Mouse (Mus musculus) lung, postnatal 0 days (tissue): ENCODE results near the gene Otogl. TPM values are rescaled to one million over a fixed set of nuclear protein-coding genes. Genes with fewer than 3 reads are reported as not detected.

Experiments
- ATAC-seq: fragments of 200-750 bp; cut with Nextera tagmentation; 2 replicates; pipeline ENCODE4 v1.8.0; 2017; ENCODE audit warnings: moderate library complexity
- DNase-seq: peaks from one replicate; pipeline ENCODE4 v3.0.0-alpha.2; 2016; ENCODE audit warnings: low spot score
- H3K27ac ChIP-seq: fragments of 300-500 bp; sonication (generic); 2 replicates; pipeline ENCODE4 v1.5.1; 2014; ENCODE audit warnings: antibody characterized with exemption, mild to moderate bottlenecking, low read length, mixed read lengths
- H3K27me3 ChIP-seq: fragments of 300-500 bp; sonication (generic); replicated peaks from 2 replicates; pipeline ENCODE4 v1.6.1; 2014; ENCODE audit warnings: low read length, mixed read lengths; ENCODE audit not compliant: insufficient read depth
- H3K36me3 ChIP-seq: fragments of 300-500 bp; sonication (generic); 2 replicates; pipeline ENCODE4 v1.6.1; 2014; ENCODE audit warnings: low read length, mixed read lengths; ENCODE audit not compliant: insufficient read depth
- H3K4me1 ChIP-seq: fragments of 300-500 bp; sonication (generic); 2 replicates; pipeline ENCODE4 v1.6.1; 2014; ENCODE audit warnings: antibody characterized with exemption, low read depth, low read length, mixed read lengths; ENCODE audit not compliant: insufficient read depth
- H3K4me2 ChIP-seq: fragments of 300-500 bp; sonication (generic); replicated peaks from 2 replicates; pipeline ENCODE4 v1.6.1; 2014; ENCODE audit warnings: low read depth, mild to moderate bottlenecking, low read length, moderate library complexity, mixed read lengths
- H3K4me3 ChIP-seq: fragments of 300-500 bp; sonication (generic); 2 replicates; pipeline ENCODE4 v1.5.1; 2014; ENCODE audit warnings: low read depth, low read length
- H3K9ac ChIP-seq: fragments of 300-500 bp; sonication (generic); replicated peaks from 2 replicates; pipeline ENCODE4 v1.6.1; 2014; ENCODE audit warnings: low read depth, mild to moderate bottlenecking
- H3K9me3 ChIP-seq: fragments of 300-500 bp; sonication (generic); 2 replicates; pipeline ENCODE4 v1.6.1; 2016; ENCODE audit warnings: low read length, mixed read lengths
- CTCF ChIP-seq: IDR thresholded peaks from 2 replicates; pipeline ENCODE4 v1.5.1; 2016; ENCODE audit warnings: antibody characterized with exemption, mild to moderate bottlenecking
- EP300 ChIP-seq: IDR thresholded peaks from 2 replicates; pipeline ENCODE4 v1.6.1; 2016; ENCODE audit warnings: antibody characterized with exemption, mild to moderate bottlenecking, control low read depth
- WGBS: fragments of 180-500 bp; shearing (Covaris S2); extraction: QIAGEN DNeasy Blood & Tissue Kit; methylation state at CpG from one replicate; pipeline ENCODE4 v1.1.7; 2014; 5-methylcytosine and 5-hydroxymethylcytosine counted together
- polyA plus RNA-seq: library from polyadenylated mRNA; unstranded; fragments of >200 nt; fragmentation: Nextera tagmentation; extraction: Ambion mirVana; gene quantifications from 2 replicates; pipeline ENCODE4 v1.2.1, GENCODE M21; 2015

The Otogl gene
- polyA plus RNA-seq, 1 experiment from 2014 or later = 0.01 TPM

GRCm38 (mm10) chr10:107752351-107753143 lies 159.4 kb downstream of the Otogl start:
- Histone ChIP-seq H3K4me1 (no peaks in the 10 kb centered on the region; the same call in 1 of the 2 replicates), H3K27ac (no peak overlapping the region), H3K4me3 (no peak overlapping the region), H3K27me3 (no peaks in the 10 kb centered on the region), H3K9me3 (no peaks in the 10 kb centered on the region), H3K4me2 (peak overlapping the region; percentile 34), H3K9ac (no peak overlapping the region), H3K36me3 (no peaks in the 10 kb centered on the region)
- no peak for TF ChIP-seq CTCF
- no peak for TF ChIP-seq EP300
- DNase-seq = peak; percentile 11
- no peak for ATAC-seq
- WGBS = 25% methylated on average over 15 of the region's 15 CpGs

DNA sequence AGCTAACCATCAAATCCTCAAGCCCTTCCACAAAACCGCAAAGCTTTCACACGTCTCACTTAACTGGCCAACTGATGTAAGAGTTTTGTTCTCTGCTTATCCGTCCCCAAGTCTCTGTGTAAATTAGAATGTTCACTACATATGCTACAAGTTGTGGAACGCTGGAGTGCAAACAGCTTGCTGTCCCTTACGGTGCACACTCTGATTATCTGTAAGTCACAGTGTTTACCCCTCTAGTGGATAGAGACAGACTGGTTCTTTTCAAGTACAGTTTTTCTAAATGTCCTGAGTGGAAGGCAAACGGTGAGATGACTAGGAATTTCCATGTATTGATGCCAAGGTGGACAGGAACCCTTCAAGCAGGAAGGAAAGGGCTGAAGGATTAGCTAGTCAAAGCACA lies 160.0 kb downstream of the Otogl start:
- TF ChIP-seq CTCF (no peak), EP300 (no peak)
- H3K9ac ChIP-seq = no peak overlapping the region
- H3K9me3 ChIP-seq = no peaks in the 10 kb centered on the region
- H3K27ac ChIP-seq = no peak overlapping the region
- ATAC-seq = no peak
- H3K27me3 ChIP-seq = no peaks in the 10 kb centered on the region
- H3K36me3 ChIP-seq = no peaks in the 10 kb centered on the region
- WGBS = 27% methylated on average over 6 of the region's 6 CpGs
- H3K4me2 ChIP-seq = peak overlapping the region; percentile 34
- no peaks in the 10 kb centered on the region; the same call in 1 of the 2 replicates for H3K4me1 ChIP-seq
- H3K4me3 ChIP-seq = no peak overlapping the region
- DNase-seq = peak; percentile 11

DNA sequence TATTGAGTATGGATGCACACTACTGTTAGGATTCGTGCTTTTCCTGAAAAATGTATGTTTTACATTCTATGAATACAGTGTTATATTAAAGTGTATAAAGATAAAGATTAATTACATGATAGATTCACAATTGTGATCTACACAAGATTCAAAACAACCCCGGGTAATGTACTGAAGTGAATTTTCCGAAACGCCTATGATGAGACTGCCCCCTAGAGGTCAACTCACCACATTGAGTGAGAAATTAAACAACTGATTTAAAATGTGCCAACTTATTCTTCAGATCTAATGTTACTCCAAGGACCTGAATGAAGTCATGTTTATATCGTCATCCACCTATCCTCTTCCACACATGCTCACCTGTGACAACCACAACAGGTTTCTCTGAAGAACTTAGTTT lies 164.4 kb downstream of the Otogl start:
- 19% methylated on average over 5 of the region's 5 CpGs for WGBS
- DNase-seq (peak; percentile 58), ATAC-seq (no peak)
- Histone ChIP-seq H3K9me3 (no peaks in the 10 kb centered on the region), H3K36me3 (no peaks in the 10 kb centered on the region), H3K27me3 (no peaks in the 10 kb centered on the region), H3K4me1 (no peaks in the 10 kb centered on the region; the same call in 1 of the 2 replicates), H3K4me3 (no peak overlapping the region), H3K4me2 (no peak overlapping the region), H3K9ac (no peak overlapping the region), H3K27ac (no peak overlapping the region)
- TF ChIP-seq EP300 (no peak), CTCF (peak; percentile 74)

DNA sequence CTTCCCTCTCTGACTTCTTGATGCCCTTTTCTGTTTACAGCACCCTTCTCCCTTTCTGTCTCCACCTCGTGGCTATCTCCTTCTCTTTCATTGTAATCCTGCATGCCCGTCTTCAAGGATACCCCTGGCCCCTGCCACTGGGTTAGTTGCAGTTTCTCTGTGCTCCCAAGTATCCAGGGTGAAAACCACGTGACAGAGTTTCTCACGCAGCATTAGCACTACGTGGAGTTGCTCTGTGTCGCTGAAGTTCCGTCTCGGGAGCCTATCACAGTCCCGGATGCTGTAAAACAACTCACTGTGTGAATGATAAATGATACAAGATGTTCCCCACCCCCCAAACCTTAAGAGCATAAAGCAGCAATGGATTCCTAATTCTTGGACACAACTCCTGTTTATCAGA lies 165.2 kb downstream of the Otogl start:
- WGBS = 11% methylated on average over 9 of the region's 9 CpGs
- H3K36me3 ChIP-seq = no peaks in the 10 kb centered on the region
- no peak overlapping the region for H3K4me3 ChIP-seq
- peak overlapping the region; percentile 23; the same call in 1 of the 2 replicates for H3K4me2 ChIP-seq
- H3K9me3 ChIP-seq = no peaks in the 10 kb centered on the region
- TF ChIP-seq CTCF (no peak), EP300 (no peak)
- no peaks in the 10 kb centered on the region for H3K27me3 ChIP-seq
- no peak for DNase-seq
- no peak overlapping the region for H3K9ac ChIP-seq
- no peaks in the 10 kb centered on the region for H3K4me1 ChIP-seq
- ATAC-seq = no peak; the same call in 1 of the 2 replicates
- no peak overlapping the region for H3K27ac ChIP-seq

- Histone ChIP-seq H3K27me3 (no peaks in the 10 kb centered on the region), H3K9ac (no peak overlapping the region), H3K27ac (no peak overlapping the region), H3K4me3 (no peak overlapping the region), H3K4me2 (no peak overlapping the region), H3K9me3 (no peaks in the 10 kb centered on the region), H3K4me1 (no peaks in the 10 kb centered on the region), H3K36me3 (no peaks in the 10 kb centered on the region)
- WGBS = 84% methylated on average over 5 of the region's 5 CpGs
- no peak for ATAC-seq
- no peak for DNase-seq
- TF ChIP-seq EP300 (no peak), CTCF (no peak)
These were observed 172.1 kb downstream of the Otogl start for GRCm38 (mm10) chr10:107739815-107740214.

GRCm38 (mm10) chr10:107737743-107738142 lies 174.2 kb downstream of the Otogl start:
- H3K9ac ChIP-seq = no peak overlapping the region
- H3K36me3 ChIP-seq = no peaks in the 10 kb centered on the region
- no peaks in the 10 kb centered on the region for H3K27me3 ChIP-seq
- H3K4me2 ChIP-seq = no peak overlapping the region
- no peak for DNase-seq
- no peaks in the 10 kb centered on the region for H3K4me1 ChIP-seq
- no peak for ATAC-seq
- H3K27ac ChIP-seq = no peak overlapping the region
- TF ChIP-seq CTCF (no peak), EP300 (no peak)
- no peaks in the 10 kb centered on the region for H3K9me3 ChIP-seq
- no peak overlapping the region for H3K4me3 ChIP-seq
- 86% methylated on average over 6 of the region's 6 CpGs for WGBS
